Mouse (Mus musculus) small intestine, adult 2 months (tissue): ENCODE measurements at regions not wholly inside any gene's neighbourhood (a gene's known extent, or its start where the extent isn't known, plus 50 kb on each side); places are given as distances from the start of the nearest gene placed in this dataset.

Experiments used
- H3K27ac ChIP-seq: fragments of 200-500 bp; 2 replicates; pipeline ENCODE4 v1.5.1; 2012; ENCODE audit warnings: low read depth, low read length, control low read depth, inconsistent platforms; ENCODE audit not compliant: insufficient read depth
- H3K27me3 ChIP-seq: fragments of 200-500 bp; 2 replicates; pipeline ENCODE4 v1.6.1; 2012; ENCODE audit warnings: mild to moderate bottlenecking, moderate library complexity, low read length, inconsistent platforms; ENCODE audit not compliant: control insufficient read depth, insufficient read depth
- H3K36me3 ChIP-seq: fragments of 200-500 bp; 2 replicates; pipeline ENCODE4 v1.6.1; 2012; ENCODE audit warnings: mild to moderate bottlenecking, low read length, control low read depth, inconsistent platforms; ENCODE audit not compliant: control insufficient read depth, insufficient read depth
- H3K4me1 ChIP-seq: fragments of 200-500 bp; 2 replicates; pipeline ENCODE4 v1.6.1; 2012; ENCODE audit warnings: low read length, inconsistent platforms, mixed read lengths; ENCODE audit not compliant: control insufficient read depth, insufficient read depth, insufficient read length
- H3K4me3 ChIP-seq: fragments of 200-500 bp; 2 replicates; pipeline ENCODE4 v1.5.1; 2012; ENCODE audit warnings: low read depth, mild to moderate bottlenecking, control low read depth, inconsistent platforms, low read length, moderate library complexity
- CTCF ChIP-seq: fragments of 200-500 bp; IDR thresholded peaks from 2 replicates; pipeline ENCODE4 v1.5.1; 2012; ENCODE audit warnings: low read depth, mild to moderate bottlenecking, control low read depth, inconsistent platforms, low read length, moderate library complexity, mixed read lengths; ENCODE audit not compliant: insufficient replicate concordance, insufficient read length; ENCODE audit errors: extremely low read depth
- POLR2A ChIP-seq: fragments of 200-500 bp; IDR thresholded peaks from 2 replicates; pipeline ENCODE4 v1.6.1; 2012; ENCODE audit warnings: low read depth, mild to moderate bottlenecking, control low read depth, inconsistent platforms, low read length, moderate library complexity
- WGBS: fragments of 180-500 bp; shearing (Covaris S2); methylation state at CpG from one replicate; pipeline ENCODE4 v1.1.7; 2018; 5-methylcytosine and 5-hydroxymethylcytosine counted together

DNA sequence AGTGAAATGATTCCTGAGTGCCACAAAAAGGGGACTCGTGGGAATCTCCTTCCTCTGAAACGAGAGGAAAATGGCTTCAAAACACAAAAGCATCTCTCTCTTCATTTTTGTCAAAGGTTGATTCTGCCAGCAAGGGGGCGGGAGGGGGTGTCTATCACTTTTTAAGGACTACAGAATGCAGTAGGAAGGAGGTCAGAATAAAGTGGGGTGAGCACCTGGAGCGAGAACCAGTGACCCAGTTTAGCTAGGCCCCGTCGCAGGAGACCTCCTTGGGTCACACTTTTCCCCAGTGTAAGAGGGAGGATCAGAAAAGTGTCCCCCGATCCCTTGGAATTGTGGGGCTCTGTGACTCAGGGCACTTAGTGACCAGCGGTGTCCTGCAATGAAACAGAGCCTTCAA, 133.1 kb downstream of the Tgfb2 start:
- TF ChIP-seq CTCF (no peak), POLR2A (no peak)
- 89% methylated on average over 8 of the region's 8 CpGs for WGBS

DNA sequence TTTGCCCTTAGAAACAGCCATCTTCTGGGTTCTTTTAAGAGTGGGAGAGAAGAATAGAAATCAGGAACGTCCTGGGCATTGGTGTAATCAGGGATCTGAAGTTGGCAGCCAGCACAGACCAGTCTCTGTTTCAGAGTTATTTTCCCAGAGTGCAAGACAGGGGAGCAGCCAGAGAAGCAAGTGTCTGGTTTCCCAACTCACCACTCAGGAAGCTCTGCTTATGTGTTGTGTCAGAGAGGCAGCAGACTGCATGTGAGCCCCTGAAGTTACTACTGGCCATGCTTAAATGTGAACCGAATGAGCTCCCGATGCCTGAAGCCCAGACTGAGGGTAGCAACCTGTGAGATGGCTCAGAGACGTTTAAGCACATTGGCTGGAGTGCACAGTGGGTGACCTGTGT, 133.7 kb downstream of the Tgfb2 start:
- no peak overlapping the region for H3K27ac ChIP-seq
- no peak overlapping the region for H3K4me3 ChIP-seq
- H3K36me3 ChIP-seq: no peaks in the 10 kb centered on the region
- TF ChIP-seq CTCF (no peak), POLR2A (no peak)
- no peaks in the 10 kb centered on the region for H3K27me3 ChIP-seq
- 62% methylated on average over 4 of the region's 4 CpGs for WGBS
- no peaks in the 10 kb centered on the region; the same call in 1 of the 2 replicates for H3K4me1 ChIP-seq

More for the DNA sequence above, 133.1 kb downstream of the Tgfb2 start:
- no peaks in the 10 kb centered on the region; the same call in 1 of the 2 replicates for H3K4me1 ChIP-seq
- no peak overlapping the region for H3K27ac ChIP-seq
- no peak overlapping the region for H3K4me3 ChIP-seq
- no peaks in the 10 kb centered on the region for H3K36me3 ChIP-seq
- no peaks in the 10 kb centered on the region for H3K27me3 ChIP-seq

DNA sequence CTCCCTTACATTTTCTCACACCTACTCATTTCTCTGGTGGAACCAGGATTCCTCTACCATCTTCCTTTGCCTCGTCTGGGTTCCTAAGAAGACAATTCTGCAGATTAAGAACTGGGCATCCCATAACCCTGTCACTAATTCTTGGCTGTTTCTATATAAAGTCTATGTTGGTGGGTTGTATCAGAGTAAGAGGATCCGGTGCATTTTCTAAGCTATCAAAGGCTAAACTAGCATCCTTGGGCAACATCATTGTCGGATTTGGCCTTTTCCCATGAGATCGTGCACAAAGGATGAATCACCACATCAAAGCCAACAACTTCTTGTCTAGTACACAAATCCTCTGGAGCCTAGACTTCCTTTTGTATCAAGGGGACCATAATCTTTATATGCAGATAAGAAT, 137.3 kb downstream of the Tgfb2 start:
- Histone ChIP-seq H3K4me3 (no peak overlapping the region), H3K27me3 (no peaks in the 10 kb centered on the region), H3K4me1 (no peaks in the 10 kb centered on the region; the same call in 1 of the 2 replicates), H3K36me3 (no peaks in the 10 kb centered on the region), H3K27ac (no peak overlapping the region)
- TF ChIP-seq POLR2A (no peak), CTCF (no peak)
- 78% methylated on average over 4 of the region's 4 CpGs for WGBS

DNA sequence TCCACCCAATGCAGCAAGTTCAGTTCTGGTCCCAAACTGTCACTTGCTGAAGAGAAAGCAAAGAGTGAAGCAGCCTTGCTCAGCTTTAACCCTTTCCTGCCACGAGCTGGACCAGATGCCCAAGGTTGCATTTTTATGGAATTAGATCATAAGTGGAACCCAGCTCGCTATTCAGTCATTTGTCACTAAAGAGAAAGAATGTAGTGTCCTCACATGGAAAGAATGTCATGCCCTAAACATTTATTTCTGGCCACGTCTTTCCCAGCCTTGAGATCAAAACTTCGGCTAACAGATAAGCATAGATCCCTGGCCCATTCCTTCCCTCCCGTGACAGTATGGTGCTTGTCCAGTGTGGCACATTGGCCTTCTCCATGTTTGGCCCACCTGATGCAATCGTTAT, 137.7 kb downstream of the Tgfb2 start:
- H3K4me1 ChIP-seq: no peaks in the 10 kb centered on the region; the same call in 1 of the 2 replicates
- no peaks in the 10 kb centered on the region for H3K36me3 ChIP-seq
- WGBS: 44% methylated on average over 6 of the region's 6 CpGs
- H3K27me3 ChIP-seq: no peaks in the 10 kb centered on the region
- no peak for TF ChIP-seq CTCF
- TF ChIP-seq POLR2A: no peak
- H3K27ac ChIP-seq: no peak overlapping the region
- H3K4me3 ChIP-seq: no peak overlapping the region

DNA sequence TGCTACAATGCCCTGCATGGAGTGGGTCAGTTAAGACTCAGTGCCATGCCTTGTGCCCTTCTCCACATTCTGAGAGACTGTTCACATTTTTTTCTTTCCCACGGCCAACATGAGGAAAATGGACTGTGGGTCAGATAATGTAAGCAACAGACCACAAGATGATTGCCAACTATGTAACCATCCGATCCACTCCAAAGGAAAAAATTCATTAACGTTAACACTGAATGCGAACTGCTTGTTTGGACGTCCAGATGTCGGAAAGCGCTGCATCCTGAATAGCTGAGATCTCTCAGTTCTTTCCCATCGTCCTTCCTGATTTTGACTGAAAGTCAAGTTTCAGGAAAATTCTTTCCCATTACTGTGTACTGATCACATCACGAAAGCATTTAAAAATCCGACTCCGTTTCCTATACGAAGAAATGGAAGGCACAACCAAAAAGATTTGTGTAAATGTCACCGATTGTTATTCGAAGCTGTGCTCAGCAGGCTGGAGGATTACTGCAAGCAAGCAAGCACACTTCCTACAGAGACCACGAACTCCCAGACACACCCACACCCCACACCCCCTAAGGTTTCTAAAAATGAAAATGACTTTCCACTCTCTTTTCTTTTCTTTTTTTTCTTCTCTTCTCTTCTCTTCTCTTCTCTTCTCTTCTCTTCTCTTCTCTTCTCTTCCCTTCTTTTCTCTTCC, 138.5 kb downstream of the Tgfb2 start:
- Histone ChIP-seq H3K36me3 (no peaks in the 10 kb centered on the region), H3K27ac (no peak overlapping the region), H3K4me1 (no peaks in the 10 kb centered on the region; the same call in 1 of the 2 replicates), H3K27me3 (no peaks in the 10 kb centered on the region), H3K4me3 (no peak overlapping the region)
- WGBS: 37% methylated on average over 15 of the region's 15 CpGs
- TF ChIP-seq POLR2A (no peak), CTCF (no peak)

DNA sequence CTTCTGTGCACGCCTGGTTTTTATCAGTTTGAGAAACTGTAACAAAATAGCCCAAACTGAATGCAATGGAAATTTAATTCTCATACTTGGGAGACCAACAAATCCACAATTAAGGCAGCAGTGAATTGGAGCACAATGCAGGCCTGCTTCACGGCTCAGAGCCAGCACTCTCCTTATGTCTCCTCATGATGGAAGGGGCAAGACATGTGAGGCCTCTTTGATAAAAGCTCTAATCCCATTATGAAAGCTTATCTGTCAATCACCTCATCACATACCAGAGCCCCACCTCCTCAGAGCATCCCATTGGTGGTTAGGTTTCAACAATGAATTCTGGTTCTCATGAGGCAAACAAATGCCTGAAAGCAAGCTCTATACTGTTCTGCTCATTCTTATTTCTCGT, 143.8 kb downstream of the Tgfb2 start:
- 76% methylated on average over 3 of the region's 3 CpGs for WGBS
- H3K4me3 ChIP-seq: no peak overlapping the region

DNA sequence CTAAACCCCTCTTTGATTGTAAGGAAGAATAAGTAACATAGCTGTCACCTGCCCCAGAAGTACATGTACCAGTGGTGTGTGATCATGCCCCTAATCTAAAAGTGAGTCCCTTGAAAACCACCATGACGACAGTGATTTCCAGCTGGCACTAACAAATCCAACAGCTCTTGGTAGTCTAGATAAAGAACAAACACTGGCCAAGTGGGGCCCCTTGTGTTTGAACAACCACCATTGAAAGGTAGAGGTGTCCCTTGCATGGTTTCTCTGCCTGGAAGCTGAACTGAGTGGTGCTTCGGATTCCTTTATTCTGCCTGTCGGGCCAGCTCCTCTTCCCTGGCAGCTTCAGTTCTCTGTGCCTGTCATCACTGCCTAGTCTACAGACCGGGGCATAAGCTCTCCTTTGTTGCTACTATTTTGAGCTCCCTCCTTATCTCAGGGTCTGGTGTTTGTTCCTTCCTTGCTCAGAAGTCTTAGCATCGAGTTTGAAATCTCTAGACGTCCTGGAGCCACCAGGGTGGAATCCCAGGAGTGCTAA, 150.3 kb downstream of the Tgfb2 start:
- Histone ChIP-seq H3K27ac (no peak overlapping the region), H3K27me3 (no peaks in the 10 kb centered on the region), H3K4me3 (no peak overlapping the region), H3K36me3 (no peaks in the 10 kb centered on the region), H3K4me1 (no peaks in the 10 kb centered on the region)
- TF ChIP-seq POLR2A: no peak
- TF ChIP-seq CTCF: no peak
- 22% methylated on average over 6 of the region's 6 CpGs for WGBS

More for the DNA sequence above, 143.8 kb downstream of the Tgfb2 start:
- Histone ChIP-seq H3K4me1 (no peaks in the 10 kb centered on the region), H3K36me3 (no peaks in the 10 kb centered on the region), H3K27ac (no peak overlapping the region), H3K27me3 (no peaks in the 10 kb centered on the region)
- TF ChIP-seq CTCF (no peak), POLR2A (no peak)

DNA sequence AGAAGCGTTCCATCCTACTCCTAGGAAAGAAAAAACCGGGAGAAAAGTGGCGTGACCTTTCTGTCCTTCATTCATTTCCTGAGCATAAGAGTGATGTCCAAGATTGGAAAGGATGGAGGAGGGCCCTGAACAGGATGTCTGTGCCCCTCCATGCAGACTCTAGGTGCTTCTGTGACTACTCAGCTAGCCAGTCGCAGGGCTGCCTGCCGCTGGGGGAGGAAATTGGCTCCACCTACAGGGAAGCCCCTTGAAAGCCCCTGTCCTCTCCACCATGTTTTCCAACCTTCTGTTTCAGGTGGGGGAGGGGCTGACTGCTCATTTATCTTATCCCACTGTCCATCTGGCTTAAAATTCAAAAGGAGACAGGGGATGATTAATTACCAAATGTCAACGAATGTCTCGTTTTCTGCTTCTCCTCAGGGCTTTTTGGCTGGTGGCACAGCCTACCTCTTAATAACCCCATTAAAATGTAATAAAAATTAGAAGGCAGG, 151.2 kb downstream of the Tgfb2 start:
- Histone ChIP-seq H3K27ac (no peak overlapping the region), H3K4me3 (no peak overlapping the region), H3K4me1 (no peaks in the 10 kb centered on the region), H3K36me3 (no peaks in the 10 kb centered on the region), H3K27me3 (no peaks in the 10 kb centered on the region)
- TF ChIP-seq CTCF: no peak
- no peak for TF ChIP-seq POLR2A
- 71% methylated on average over 7 of the region's 7 CpGs for WGBS
